Mouse (Mus musculus) C2C12 (cell line): Measurements from ENCODE around the gene Olfr601.

ENCODE experiments used
- CEBPB ChIP-seq: IDR thresholded peaks from one replicate; pipeline ENCODE4 v1.6.1; 2011; ENCODE audit warnings: low read depth, mild to moderate bottlenecking, control low read depth, moderate library complexity
- CTCF ChIP-seq: IDR thresholded peaks from one replicate; pipeline ENCODE4 v1.5.1; 2011; ENCODE audit not compliant: control insufficient read depth, insufficient read depth, insufficient read length
- MAX ChIP-seq: IDR thresholded peaks from one replicate; pipeline ENCODE4 v1.6.1; 2011; ENCODE audit warnings: mild to moderate bottlenecking, control low read depth
- USF1 ChIP-seq: IDR thresholded peaks from one replicate; pipeline ENCODE4 v1.6.1; 2011; ENCODE audit warnings: low read depth, mild to moderate bottlenecking, control low read depth, moderate library complexity

GRCm38 (mm10) chr7:103386077-103386476 lies 23.6 kb upstream of the Olfr601 start, which contains the start of gene Olfr603:
- TF ChIP-seq CTCF (no peak), MAX (no peak), CEBPB (no peak), USF1 (no peak)
